Mouse (Mus musculus) limb, embryonic 14.5 days (tissue): ENCODE data around the gene Etv3. TPM values are rescaled to one million over a fixed set of nuclear protein-coding genes. Genes with fewer than 3 reads are reported as not detected.

Experiments used
- ATAC-seq: fragments of 200-750 bp; cut with Nextera tagmentation; 2 replicates; pipeline ENCODE4 v1.8.0; 2017; ENCODE audit warnings: low read depth, moderate number of reproducible peaks, moderate TSS enrichment; ENCODE audit not compliant: low FRiP score
- DNase-seq: peaks from one replicate; pipeline ENCODE4 v3.0.0-alpha.2; 2015; ENCODE audit warnings: low spot score
- H3K27ac ChIP-seq: fragments of 300-500 bp; sonication (generic); replicated peaks from 2 replicates; pipeline ENCODE4 v1.5.1; 2014; ENCODE audit warnings: low read depth, mild to moderate bottlenecking, low read length, moderate library complexity, mixed read lengths
- H3K27me3 ChIP-seq: fragments of 300-500 bp; sonication (generic); 2 replicates; pipeline ENCODE4 v1.6.1; 2014; ENCODE audit warnings: low read length, mixed read lengths; ENCODE audit not compliant: control insufficient read depth, insufficient read depth
- H3K36me3 ChIP-seq: fragments of 300-500 bp; sonication (generic); 2 replicates; pipeline ENCODE4 v1.6.1; 2014; ENCODE audit warnings: mild to moderate bottlenecking, low read length, moderate library complexity, mixed read lengths; ENCODE audit not compliant: control insufficient read depth, insufficient read depth
- H3K4me1 ChIP-seq: fragments of 300-500 bp; sonication (generic); 2 replicates; pipeline ENCODE4 v1.6.1; 2014; ENCODE audit warnings: antibody characterized with exemption, low read length, mixed read lengths; ENCODE audit not compliant: control insufficient read depth, insufficient read depth
- H3K4me2 ChIP-seq: fragments of 300-500 bp; sonication (generic); replicated peaks from 2 replicates; pipeline ENCODE4 v1.6.1; 2014; ENCODE audit warnings: low read depth, mild to moderate bottlenecking, low read length, moderate library complexity; ENCODE audit not compliant: severe bottlenecking
- H3K4me3 ChIP-seq: fragments of 300-500 bp; sonication (generic); replicated peaks from 2 replicates; pipeline ENCODE4 v1.5.1; 2014; ENCODE audit warnings: low read length
- H3K9ac ChIP-seq: fragments of 300-500 bp; sonication (generic); 2 replicates; pipeline ENCODE4 v1.6.1; 2014; ENCODE audit warnings: mild to moderate bottlenecking, low read depth, low read length, moderate library complexity; ENCODE audit not compliant: severe bottlenecking
- H3K9me3 ChIP-seq: fragments of 300-500 bp; sonication (generic); 2 replicates; pipeline ENCODE4 v1.6.1; 2016; ENCODE audit warnings: low read length; ENCODE audit not compliant: control insufficient read depth
- POLR2A ChIP-seq: fragments of 200-500 bp; IDR thresholded peaks from 2 replicates; pipeline ENCODE4 v1.8.0; 2012; ENCODE audit warnings: inconsistent platforms, mild to moderate bottlenecking, moderate library complexity, borderline replicate concordance; ENCODE audit not compliant: insufficient read depth, insufficient read length; ENCODE audit errors: extremely low read depth
- WGBS: fragments of 180-500 bp; shearing (Covaris S2); extraction: QIAGEN DNeasy Blood & Tissue Kit; methylation state at CpG from one replicate; pipeline ENCODE4 v1.1.7; 2014; 5-methylcytosine and 5-hydroxymethylcytosine counted together
- polyA plus RNA-seq, 2 experiments: library from polyadenylated mRNA; depleted of rRNA in 1 of 2; stranded (reverse) in 1 of 2; unstranded in 1 of 2; fragments of >200 nt; fragmentation: Nextera tagmentation in 1 of 2; extraction: Ambion mirVana in 1 of 2; gene quantifications; 2 replicates each; pipeline versions ENCODE4 v1.2.1 to v1.2.3; 2012 to 2014

The Etv3 gene
- polyA plus RNA-seq, 2 experiments: 17.1 to 18.7 TPM

- Histone ChIP-seq H3K27me3 (no peaks in the 10 kb centered on the region), H3K4me2 (no peak overlapping the region), H3K4me1 (no peaks in the 10 kb centered on the region), H3K9me3 (no peaks in the 10 kb centered on the region), H3K4me3 (no peak overlapping the region), H3K9ac (no peak overlapping the region), H3K36me3 (no peaks in the 10 kb centered on the region), H3K27ac (no peak overlapping the region)
- WGBS: 77% methylated on average over 6 of the region's 6 CpGs
- no peak for ATAC-seq
- no peak for DNase-seq
- no peak for TF ChIP-seq POLR2A
These were observed 40.4 kb downstream of the Etv3 start for GRCm38 (mm10) chr3:87565623-87566022.

- no peak overlapping the region for H3K9ac ChIP-seq
- peak overlapping the region; percentile 24 for H3K4me2 ChIP-seq
- DNase-seq (peak; percentile 86), ATAC-seq (peak; percentile 96)
- H3K4me3 ChIP-seq: no peak overlapping the region
- H3K9me3 ChIP-seq: no peaks in the 10 kb centered on the region
- H3K36me3 ChIP-seq: no peaks in the 10 kb centered on the region
- peak; percentile 26; the same call in 1 of the 2 replicates for TF ChIP-seq POLR2A
- H3K27me3 ChIP-seq: no peaks in the 10 kb centered on the region
- H3K4me1 ChIP-seq: no peaks in the 10 kb centered on the region
- WGBS: 21% methylated on average over 4 of the region's 4 CpGs
- no peak overlapping the region for H3K27ac ChIP-seq
These were observed 40.9 kb downstream of the Etv3 start for GRCm38 (mm10) chr3:87566066-87566465.

- Histone ChIP-seq H3K27ac (no peak overlapping the region), H3K9ac (no peak overlapping the region), H3K4me3 (no peak overlapping the region), H3K4me1 (no peaks in the 10 kb centered on the region), H3K9me3 (no peaks in the 10 kb centered on the region), H3K36me3 (no peaks in the 10 kb centered on the region), H3K4me2 (no peak overlapping the region), H3K27me3 (no peaks in the 10 kb centered on the region)
- ATAC-seq (no peak), DNase-seq (no peak)
- TF ChIP-seq POLR2A: no peak
- 80% methylated on average over 14 of the region's 14 CpGs for WGBS
These were observed 42.3 kb downstream of the Etv3 start for GRCm38 (mm10) chr3:87567497-87567896.

DNA sequence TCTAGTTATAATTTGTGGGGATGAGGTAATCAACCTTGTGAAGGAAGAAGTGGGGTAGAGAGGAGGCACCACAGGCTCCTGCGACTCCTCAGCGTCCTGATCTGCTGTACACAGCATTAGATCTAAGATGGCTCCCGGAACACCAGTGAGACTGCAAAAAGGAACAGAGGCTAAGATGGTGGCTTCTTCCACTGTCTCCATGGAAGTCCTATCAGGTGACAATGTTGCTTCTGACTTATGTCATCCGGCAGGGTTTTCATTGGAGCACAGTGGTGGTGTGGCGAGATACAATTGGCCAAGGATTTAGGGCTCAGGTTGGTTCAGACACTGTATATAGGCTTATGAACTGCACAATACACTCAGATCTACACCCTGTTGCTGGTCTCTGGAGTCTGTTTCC lies 43.5 kb downstream of the Etv3 start:
- no peak for TF ChIP-seq POLR2A
- DNase-seq (no peak), ATAC-seq (no peak)
- H3K9me3 ChIP-seq: no peaks in the 10 kb centered on the region
- 94% methylated on average over 5 of the region's 5 CpGs for WGBS
- no peak overlapping the region for H3K4me2 ChIP-seq
- no peak overlapping the region for H3K27ac ChIP-seq
- no peaks in the 10 kb centered on the region for H3K27me3 ChIP-seq
- H3K4me1 ChIP-seq: no peaks in the 10 kb centered on the region
- H3K36me3 ChIP-seq: no peaks in the 10 kb centered on the region
- no peak overlapping the region for H3K4me3 ChIP-seq
- no peak overlapping the region for H3K9ac ChIP-seq

- no peak for ATAC-seq
- Histone ChIP-seq H3K27me3 (no peaks in the 10 kb centered on the region), H3K4me2 (no peak overlapping the region), H3K4me1 (no peaks in the 10 kb centered on the region), H3K9ac (no peak overlapping the region), H3K27ac (no peak overlapping the region), H3K36me3 (no peaks in the 10 kb centered on the region), H3K4me3 (no peak overlapping the region), H3K9me3 (no peaks in the 10 kb centered on the region)
- TF ChIP-seq POLR2A: no peak
- peak; percentile 23 for DNase-seq
- WGBS: 29% methylated on average over 6 of the region's 6 CpGs
These were observed 50.6 kb downstream of the Etv3 start for GRCm38 (mm10) chr3:87575766-87576165.

GRCm38 (mm10) chr3:87582259-87582658 lies 57.1 kb downstream of the Etv3 start:
- no peak for ATAC-seq
- Histone ChIP-seq H3K9ac (no peak overlapping the region), H3K4me2 (no peak overlapping the region), H3K4me1 (no peaks in the 10 kb centered on the region; the same call in 1 of the 2 replicates), H3K36me3 (no peaks in the 10 kb centered on the region), H3K27ac (no peak overlapping the region), H3K4me3 (no peak overlapping the region), H3K27me3 (no peaks in the 10 kb centered on the region), H3K9me3 (no peaks in the 10 kb centered on the region)
- 92% methylated on average over 4 of the region's 4 CpGs for WGBS
- TF ChIP-seq POLR2A: no peak
- DNase-seq: no peak

Other genes with a start within 250 kb of the Etv3 start
- gene Cd5l, start 167.5 kb upstream of the Etv3 start, polyA plus RNA-seq (2012; rRNA removed): 0.19 and 0.72 TPM in 2 replicates
- 0.34 and 0.37 TPM in 2 replicates for gene Cd5l, start 167.5 kb upstream of the Etv3 start, polyA plus RNA-seq (2014; fragmentation: Nextera tagmentation; extraction: Ambion mirVana)
- gene Fcrl1, start 149.0 kb upstream of the Etv3 start, polyA plus RNA-seq (2012; rRNA removed): 0.14 and 0.27 TPM in 2 replicates
- 0.22 and 0.23 TPM in 2 replicates for gene Fcrl1, start 149.0 kb upstream of the Etv3 start, polyA plus RNA-seq (2014; fragmentation: Nextera tagmentation; extraction: Ambion mirVana)
- not detected in 2 replicates for gene Fcrl5, start 89.6 kb upstream of the Etv3 start, polyA plus RNA-seq (2012; rRNA removed)
- not detected in 2 replicates for gene Fcrl5, start 89.6 kb upstream of the Etv3 start, polyA plus RNA-seq (2014; fragmentation: Nextera tagmentation; extraction: Ambion mirVana)
- 28.2 and 36.4 TPM in 2 replicates for gene Arhgef11, start 92.2 kb downstream of the Etv3 start, polyA plus RNA-seq (2012; rRNA removed)
- 16.1 and 19.0 TPM in 2 replicates for gene Arhgef11, start 92.2 kb downstream of the Etv3 start, polyA plus RNA-seq (2014; fragmentation: Nextera tagmentation; extraction: Ambion mirVana)
- gene Lrrc71, start 223.2 kb downstream of the Etv3 start, polyA plus RNA-seq (2012; rRNA removed): 0.28 and 0.52 TPM in 2 replicates
- gene Lrrc71, start 223.2 kb downstream of the Etv3 start, polyA plus RNA-seq (2014; fragmentation: Nextera tagmentation; extraction: Ambion mirVana): 0.33 and 0.83 TPM in 2 replicates